Mouse (Mus musculus) hindlimb bud, embryonic 11.5 days (tissue): ENCODE measurements around the gene Myocd.

ENCODE experiments used
- DNase-seq: peaks from one replicate; pipeline ENCODE4 v3.0.0-alpha.2; 2012; ENCODE audit warnings: low read depth, low spot score; ENCODE audit errors: extremely low spot score

Gene Myocd

DNA sequence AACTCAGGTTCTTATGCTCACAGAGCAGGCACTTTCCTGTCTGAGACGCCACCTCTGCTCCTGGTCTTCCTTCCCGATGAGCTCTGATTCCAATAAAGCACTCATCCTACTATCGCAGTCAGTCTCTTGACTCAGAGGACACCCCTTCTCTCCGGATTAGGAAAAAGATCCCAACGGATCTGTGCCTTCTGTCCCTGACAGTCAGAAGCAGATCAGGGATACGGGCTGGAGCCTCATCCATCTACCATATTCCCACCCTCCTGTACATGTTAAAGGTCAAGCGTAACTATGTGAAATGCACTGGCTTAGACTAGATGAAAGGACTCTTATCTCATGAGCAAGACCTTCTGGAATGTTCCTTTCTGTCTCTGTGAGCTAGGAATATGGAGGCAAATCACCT lies 121.3 kb downstream of the Myocd start:
- DNase-seq, result no peak

DNA sequence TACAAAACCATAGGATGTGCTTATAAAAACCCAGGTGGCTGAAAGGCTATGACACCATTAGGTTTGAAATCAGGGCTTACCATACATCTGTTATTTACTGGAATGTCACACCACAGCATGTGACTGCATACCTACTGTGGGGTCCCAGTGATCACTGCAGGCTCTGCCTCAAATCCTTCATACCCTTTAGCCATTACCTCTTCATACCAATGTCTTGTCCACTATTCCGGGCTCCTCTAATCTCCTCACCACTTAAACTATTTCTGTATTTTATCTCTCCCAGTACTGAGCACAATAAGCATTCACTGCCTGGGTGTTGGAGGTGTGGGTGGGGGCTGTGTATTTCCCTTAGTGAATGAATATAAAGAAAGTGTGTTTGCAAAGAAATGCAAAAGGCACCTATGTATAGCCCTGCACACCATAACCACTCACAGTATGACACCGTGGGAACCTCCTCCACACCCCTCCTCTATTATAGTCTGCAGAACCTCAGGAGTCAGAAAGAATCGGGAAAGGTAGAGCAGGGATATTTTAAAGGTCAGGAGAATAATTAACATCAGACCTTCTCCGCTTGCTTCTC lies 126.9 kb downstream of the Myocd start:
- no peak for DNase-seq

DNA sequence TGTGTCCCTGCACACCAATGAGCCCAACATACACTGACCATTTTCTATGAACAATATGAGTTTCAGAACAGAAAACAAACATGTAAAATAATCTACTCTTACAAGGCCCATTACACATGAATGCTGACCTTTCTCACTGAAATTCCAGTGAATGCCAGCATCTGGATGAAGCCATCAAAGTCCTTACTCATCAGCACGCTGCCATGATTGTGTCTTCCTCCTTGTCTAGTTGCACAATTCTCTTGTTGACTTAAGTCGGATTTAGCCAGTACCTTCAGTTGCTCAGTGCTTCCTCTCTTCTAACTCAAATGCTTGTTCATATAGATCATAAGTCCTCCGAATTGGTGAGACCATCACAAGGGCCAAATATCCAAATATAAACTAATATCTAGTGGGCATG lies 130.8 kb downstream of the Myocd start:
- no peak for DNase-seq

DNA sequence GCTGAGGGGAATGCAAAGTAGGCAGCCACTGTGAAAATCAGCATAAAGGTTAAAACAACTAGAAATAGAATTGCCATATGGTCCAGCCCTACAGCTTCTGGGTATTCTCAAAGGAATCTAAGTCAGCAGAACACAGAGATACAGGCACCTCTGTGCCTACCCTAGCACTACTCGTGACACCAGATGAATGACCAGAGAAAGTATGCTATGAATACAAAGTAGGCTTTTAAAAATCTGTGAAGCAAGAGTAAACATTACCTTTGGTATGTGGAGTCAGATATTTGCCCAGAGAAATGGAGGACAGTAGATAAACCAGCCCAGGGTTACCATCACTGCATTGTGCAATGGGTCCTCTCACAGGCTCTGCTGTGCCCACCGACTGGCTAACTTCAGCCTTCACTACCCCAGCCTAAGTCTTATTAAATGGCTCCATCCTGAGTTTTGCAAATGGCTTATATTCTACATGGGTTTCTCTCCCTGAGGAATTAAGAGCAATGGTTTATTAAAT lies 132.6 kb downstream of the Myocd start:
- DNase-seq, result no peak

DNA sequence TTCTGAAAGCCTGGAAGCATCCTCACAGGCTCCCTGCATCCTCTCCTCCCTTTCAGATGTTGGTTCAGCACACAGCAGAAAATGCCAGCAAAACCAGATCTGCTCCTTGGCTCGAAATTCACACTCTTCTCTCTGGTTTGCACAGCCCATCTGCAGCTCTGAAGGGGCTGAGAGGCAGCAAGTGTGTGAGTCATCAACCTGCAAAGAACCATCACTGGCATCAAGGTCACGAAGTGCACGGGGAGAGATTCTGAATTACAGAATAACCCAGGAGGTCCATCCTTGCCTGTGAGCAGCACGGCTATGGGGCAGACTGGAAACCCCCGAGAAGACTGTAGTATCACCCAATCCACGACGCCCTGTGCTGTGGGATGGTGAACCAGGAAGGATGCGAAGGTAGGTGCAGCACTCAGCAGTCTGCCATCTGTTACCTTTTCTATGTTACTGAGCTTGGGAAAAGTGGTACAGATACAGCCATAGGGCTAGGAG lies 134.5 kb downstream of the Myocd start:
- DNase-seq, result no peak

DNA sequence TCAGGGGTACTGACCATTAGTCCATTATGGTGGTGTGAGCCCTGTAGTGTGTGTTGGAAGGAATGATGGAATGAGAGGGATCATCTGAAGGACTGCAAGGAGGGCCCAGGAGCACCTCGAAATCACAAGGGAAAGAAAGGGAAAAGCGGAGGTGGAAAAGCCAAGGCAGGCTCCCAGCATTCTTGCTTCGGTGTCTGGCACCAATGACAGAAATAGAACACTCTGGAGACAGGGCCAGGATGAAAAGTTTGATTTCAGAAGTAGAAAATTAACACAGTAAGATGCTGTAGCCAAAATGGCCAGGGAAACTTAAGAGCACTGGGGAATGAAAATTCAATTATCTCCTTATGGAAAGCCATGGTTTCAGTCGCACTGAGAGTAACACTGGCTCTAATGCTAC lies 136.1 kb downstream of the Myocd start:
- DNase-seq, result no peak

DNA sequence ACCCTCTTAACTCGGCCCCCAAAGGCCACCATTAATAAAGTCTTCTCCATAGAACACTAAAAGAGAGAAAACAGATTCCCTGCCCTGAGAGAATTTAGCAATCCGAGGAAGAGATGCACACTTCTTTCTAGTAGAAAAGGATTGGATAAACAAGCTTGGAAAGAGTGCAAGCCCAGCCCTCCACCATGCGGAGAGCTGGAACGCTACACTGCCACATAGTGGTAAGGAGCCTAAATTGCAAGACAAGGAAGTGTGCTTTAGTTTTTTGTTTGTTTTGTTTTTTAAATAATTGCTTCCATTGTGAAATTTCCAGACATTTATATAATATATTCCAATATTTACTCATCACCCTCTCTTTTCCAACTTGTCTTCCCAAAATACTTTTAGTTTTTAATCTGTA lies 140.7 kb downstream of the Myocd start:
- no peak for DNase-seq

DNA sequence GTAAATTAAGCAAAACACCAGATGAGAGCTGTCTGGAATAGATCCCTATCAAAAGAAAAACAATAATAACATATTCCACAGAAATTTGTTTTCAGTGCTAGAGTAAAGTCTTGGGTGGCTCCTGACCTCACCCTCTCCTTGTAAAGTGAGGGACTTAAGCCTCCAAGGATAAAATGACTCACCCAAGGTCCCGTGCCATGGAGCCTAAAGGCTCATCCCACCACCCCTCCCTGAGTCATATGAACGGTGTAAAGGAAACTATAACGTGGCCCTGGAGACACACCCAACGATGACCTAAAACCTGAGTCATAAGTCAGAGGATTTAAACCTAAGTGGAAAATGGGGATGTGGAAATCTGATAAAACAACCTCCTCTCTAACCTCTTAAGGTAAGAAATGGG lies 141.1 kb downstream of the Myocd start:
- DNase-seq, result no peak

DNA sequence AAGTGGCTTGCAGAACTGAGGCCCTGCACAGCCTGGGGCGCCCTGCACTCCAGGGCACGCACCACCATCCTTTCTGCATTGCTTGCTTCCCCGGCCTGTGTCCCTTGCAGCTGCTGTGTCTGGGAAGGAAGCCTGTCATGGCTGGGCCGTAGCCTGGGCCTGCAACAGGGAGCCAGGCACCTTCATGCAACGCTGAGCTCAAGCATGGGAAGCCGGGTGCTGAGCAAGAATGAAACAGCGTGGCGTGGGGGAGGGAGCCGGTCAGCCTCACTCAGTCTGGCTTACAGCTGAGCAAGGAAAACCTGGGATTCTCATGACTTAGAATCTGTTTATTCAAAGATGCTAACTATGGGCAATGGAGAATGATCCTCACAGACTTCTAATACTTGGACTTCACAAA lies 143.2 kb downstream of the Myocd start:
- no peak for DNase-seq
